Mouse (Mus musculus) frontal cortex, postnatal 36 days (tissue): ENCODE data around the gene Car10.

ENCODE experiments used
- DNase-seq, 2 experiments: peaks; one replicate each; pipeline ENCODE4 v3.0.0; 2022; ENCODE audit warnings: low spot score in 2 of 2

Car10 gene

DNA sequence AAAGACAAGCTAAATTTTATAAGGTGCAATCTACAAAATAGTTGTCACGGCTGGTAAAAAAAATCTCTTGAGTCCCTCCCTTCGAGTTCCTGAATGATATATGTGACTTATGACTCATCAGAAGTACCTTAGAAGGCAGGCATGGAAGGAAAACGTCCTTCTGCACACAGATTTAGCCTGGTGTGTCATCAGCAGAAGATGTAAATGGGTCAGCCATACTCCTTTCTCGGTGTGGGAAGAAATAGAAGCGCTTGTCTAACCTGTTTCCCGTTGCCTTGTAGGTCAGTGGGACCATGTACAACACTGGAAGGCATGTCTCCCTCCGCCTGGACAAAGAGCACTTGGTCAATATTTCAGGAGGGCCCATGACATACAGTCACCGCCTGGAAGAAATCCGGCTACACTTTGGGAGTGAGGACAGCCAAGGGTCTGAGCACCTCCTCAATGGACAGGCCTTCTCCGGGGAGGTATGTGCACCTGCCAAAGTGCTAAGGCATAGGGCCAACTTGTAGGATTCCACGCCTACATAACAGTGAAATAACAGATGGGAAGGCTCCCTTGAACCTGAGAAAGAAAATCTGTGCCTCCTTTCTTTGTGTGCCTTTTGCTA lies 392.5 kb downstream of the Car10 start:
- DNase-seq: peak; percentile 32 to 48

DNA sequence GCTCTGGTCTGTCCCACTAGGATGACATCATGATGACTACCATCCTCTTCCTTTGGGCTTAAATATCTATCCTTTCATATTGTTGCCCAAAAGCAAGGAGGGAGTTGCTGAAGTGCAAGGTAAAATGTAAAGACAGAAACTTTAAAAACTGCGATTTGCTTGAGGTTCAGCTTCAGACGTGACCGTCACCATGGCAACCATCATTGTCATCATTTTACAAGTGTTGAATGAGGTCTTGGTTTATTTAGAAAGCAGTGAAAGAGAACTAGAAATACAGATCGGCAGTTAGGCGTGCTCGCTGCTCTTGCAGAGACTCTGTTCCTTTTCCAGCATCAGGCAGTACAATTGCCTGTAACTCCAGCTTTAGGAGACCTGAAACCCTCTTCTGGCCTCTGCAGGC lies 400.1 kb downstream of the Car10 start:
- DNase-seq: peak in 1 of 2 experiments; percentile 15

GRCm38 (mm10) chr11:93500442-93500841 lies 402.6 kb downstream of the Car10 start:
- no peak for DNase-seq

- DNase-seq: no peak
These were observed 403.8 kb downstream of the Car10 start for GRCm38 (mm10) chr11:93501671-93502070.

DNA sequence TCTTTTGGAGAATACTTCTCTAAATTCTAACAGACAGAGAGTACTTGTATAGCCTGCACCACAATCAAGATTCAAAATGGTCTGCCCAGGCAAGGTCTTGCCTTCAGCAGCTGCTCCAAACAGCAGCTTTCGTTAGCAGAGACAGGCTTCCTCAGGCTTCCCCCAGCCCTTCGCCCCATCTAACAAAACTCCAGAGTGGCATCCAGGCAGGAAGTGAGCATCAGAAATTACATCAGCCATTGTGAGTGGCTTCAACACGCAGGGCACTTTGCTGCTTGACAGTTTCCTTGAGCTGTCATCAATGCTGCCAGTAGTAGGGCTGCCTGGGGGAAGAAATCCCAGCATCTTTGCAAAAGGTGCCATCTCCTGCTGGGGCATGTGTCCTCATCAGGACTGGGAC lies 405.0 kb downstream of the Car10 start:
- DNase-seq: no peak

- DNase-seq: no peak
These were observed 405.6 kb downstream of the Car10 start for GRCm38 (mm10) chr11:93503469-93503868.

- no peak for DNase-seq
These were observed 411.9 kb downstream of the Car10 start for GRCm38 (mm10) chr11:93509527-93510235.

DNA sequence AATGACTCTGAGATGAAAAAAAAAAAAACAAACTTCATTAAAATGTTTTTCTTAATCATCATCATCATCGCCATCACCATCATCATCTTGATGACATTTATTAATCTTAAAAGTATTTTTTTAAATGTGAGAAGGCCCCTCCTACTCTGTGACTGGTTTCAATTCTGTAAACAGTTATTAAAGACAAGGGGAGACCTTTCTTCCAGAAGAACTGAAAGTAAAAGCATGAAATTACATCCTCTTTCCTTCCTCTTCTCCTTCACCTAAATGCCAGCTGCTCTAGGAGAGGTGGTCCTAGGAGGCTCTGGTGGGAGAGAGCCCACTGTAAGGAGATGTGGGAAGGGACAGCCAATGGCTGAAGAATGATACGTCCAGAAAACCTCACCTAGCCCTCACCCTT lies 415.0 kb downstream of the Car10 start:
- no peak for DNase-seq

DNA sequence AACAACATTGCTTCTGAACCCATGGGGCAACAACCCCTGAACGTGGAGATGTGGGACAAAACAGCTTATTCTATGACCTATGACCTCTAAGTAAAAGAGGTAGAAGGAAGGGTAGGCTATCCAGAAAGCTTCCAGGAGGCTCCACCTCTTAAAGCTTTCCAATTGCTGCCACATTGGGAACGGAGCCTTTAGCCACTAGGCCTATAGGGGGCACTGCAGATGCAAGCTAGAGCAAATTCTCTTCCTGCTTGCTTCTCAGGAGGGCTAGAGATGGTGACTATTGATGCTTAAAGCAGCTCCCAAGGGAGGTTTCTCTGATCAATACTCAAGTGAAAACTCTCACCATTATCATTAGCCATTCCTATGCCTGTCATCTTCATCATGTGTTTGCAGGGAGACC lies 416.6 kb downstream of the Car10 start:
- no peak for DNase-seq

GRCm38 (mm10) chr11:93515566-93515965 lies 417.7 kb downstream of the Car10 start:
- no peak for DNase-seq

DNA sequence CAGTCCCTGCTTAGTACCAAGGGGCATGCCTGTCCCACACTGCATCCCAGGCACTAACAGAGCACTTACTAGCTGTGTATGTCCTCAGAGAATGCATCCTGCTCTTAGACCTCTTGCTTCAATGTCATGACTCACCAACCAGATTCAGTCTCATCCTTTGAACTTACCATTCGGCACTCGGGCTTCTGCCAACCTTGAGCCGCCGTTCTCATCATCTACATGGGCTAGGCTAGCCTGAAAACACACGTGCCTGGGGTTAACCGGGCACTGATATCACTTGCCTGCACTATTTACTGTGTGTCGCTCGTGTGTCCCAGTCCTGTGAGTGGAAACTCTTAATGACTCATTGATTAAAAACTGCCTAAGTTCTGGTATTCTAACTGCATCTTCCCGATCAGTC lies 418.4 kb downstream of the Car10 start:
- DNase-seq: no peak

- DNase-seq: no peak
These were observed 419.1 kb downstream of the Car10 start for GRCm38 (mm10) chr11:93516946-93517345.

DNA sequence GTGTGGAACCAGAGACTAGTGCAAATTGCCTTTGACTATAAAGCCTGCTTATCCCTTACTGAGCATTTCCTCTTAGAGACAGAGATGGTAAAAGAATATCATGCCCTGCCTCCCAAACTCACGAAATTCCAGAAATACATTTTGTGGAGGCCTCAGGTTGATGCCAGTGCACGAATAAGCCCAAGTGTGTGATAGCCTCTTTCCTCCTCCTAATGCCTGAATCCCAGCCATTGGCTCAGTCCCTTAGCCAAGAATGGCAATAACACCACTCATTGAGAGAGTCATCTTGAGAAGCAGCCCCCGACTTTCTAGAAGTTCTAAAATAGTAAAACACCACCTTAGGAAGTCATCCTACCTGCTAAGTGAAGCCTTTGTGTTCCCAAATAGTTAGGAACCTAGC lies 424.7 kb downstream of the Car10 start:
- DNase-seq: no peak

- no peak for DNase-seq
These were observed 428.1 kb downstream of the Car10 start for GRCm38 (mm10) chr11:93525921-93526320.

DNA sequence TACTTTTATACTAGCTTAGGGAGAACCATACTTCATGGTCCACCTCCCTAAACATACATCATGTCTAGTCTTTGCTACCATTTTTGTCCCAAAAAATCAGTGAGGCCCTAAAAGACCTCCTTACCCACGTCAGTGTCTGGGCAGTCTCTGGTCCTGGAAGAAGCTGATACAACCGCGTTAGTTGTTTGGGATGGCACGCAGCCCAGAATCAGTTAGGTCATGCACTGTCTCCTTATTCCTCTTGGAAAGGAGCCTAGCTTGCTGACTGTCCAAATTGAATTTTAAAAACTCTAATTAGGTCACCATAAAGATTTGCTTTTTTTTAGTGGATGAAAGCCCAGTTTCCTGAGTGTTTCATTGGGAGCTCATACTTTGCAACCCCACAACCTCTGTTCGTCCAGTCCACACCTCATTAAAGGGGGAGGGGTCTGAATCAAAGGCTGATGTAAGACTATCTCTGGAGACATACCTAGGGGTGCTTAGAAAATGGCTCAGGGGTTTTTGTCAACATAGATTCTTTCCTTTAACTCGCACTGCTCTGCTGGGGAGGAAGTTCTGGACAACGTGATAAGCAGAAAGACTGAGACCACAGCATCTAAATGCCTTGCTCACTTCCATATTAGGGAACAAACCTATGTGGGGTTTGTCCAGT lies 433.3 kb downstream of the Car10 start:
- peak in 1 of 2 experiments; percentile 21 for DNase-seq

DNA sequence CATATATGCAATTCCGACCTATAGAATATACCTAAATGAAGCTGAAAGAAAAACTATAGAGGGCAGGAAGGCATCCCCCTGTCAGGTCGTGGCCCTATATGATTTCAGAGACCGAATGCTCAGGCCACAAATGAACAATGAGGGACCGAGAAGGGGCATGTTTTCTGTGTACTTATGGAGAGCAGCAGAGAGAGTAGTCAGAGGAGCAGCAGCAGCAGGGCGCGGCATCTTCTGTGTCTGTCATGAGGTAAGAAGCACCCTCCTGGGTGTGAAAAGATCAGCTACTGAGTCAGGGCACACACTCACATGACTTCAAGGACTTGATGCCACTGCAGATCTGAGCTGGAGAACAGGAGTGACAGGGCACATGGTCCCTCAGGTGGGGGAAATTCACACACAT lies 438.4 kb downstream of the Car10 start:
- DNase-seq: no peak

DNA sequence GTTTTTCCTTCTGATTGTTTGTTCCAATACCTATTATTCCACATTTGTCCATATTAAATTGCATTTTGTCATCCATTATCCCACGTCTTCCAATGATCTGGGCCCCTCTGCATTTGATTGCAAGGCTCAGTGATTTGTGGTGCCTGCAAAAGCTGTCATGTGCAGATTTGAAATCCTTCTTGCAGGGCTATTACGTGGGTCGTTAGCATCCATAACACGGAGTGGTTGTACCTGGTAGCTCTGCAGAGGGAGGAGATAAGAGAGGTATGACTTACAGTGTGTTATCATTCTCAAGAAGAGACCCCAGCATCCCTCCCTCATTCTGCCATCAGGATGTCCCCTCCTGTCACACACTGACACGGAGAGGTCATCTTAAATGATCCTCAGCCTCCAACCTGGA lies 451.1 kb downstream of the Car10 start:
- DNase-seq: no peak

DNA sequence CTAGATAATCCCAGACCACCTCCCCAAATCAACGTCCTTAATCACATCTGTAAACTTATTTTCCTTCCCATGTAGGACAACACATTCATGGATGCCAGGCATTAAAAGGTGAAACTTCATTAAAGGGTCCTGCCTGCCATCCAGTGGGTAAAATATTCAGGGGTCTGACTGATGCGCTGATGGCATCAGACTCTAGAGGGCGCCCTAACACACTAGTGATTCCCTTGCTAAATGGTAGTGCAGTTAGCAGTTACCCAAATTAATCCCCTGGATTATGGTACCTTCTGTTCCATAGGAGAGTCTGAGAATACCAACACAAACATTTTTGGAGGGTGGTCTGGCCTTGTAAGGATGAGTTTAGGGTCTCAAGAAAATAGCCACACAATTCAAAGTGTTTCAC lies 453.1 kb downstream of the Car10 start:
- peak; percentile 53 to 56 for DNase-seq

DNA sequence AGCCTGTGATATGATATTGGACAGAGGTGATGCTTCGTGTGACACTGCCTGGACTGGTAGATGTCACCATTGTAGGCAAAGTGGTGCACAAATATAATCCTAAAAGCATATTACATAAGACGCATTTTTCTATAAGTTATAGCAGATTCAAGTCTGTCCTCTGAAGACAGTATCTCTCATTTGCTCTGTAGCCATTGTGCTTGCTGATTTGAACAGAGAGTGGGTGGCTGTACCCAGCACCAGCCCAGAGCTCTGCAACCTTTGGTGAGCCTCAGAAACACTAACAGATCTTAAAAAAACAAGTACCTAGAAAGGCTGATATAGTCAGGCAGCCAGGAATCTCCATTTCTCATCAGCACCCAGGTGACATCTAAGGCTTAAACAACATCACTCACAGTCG lies 461.3 kb downstream of the Car10 start:
- no peak for DNase-seq

DNA sequence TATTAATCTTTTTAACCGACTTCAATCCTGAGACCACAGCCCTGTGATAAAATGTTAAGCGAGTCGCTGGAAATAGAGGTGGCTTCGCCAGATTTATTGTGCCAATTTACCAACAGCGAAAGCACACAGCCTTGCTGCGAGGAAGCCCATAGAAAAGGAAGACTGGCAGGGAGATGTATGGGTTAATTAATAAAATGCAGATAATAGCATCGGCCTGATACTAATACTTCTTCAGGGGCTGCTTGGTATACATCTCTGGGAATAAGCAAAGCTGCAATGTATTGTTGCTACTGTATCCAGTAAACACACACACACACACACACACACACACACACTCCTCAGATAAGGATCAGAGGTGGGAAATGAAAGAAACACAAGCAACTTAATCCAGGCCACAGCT lies 462.7 kb downstream of the Car10 start:
- DNase-seq: no peak

GRCm38 (mm10) chr11:93562330-93562865 lies 464.6 kb downstream of the Car10 start:
- no peak for DNase-seq

DNA sequence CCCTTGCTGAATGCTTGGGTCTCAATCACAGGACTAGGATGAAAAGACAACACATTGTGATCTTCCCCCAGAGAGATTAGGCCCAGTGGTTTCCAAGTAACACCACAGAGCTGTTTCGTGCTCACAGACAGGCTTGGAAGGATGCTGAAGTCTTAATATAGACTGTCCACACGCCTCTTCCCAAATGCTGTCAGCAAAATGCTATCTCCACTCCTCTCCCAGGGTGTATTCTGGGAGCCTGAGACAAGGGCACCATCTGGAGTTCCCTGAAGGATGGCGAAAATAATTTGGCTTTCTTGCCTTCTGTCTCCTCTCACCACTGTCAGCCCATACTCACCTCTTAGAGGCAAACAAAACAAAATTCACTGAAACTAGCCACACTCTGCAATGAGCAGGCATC lies 467.9 kb downstream of the Car10 start:
- peak; percentile 74 to 89 for DNase-seq
